Mouse (Mus musculus) embryonic stem cell, embryonic (primary cell): ENCODE data around the gene Retnlb.
"Not testable (repeated sequence)": the region's sequence is repeated elsewhere in the genome, so short reads cannot be mapped to it uniquely, and the experiment has no call there.

Experiments
- CTCF ChIA-PET, 4 experiments: fragments of 300-600 bp in 2 of 4; fragments of 350-600 bp in 2 of 4; sonication (Branson Sonifier 250); formaldehyde crosslinking; loops; one replicate each; lab custom pipeline; 2022; ENCODE audit warnings: inconsistent platforms in 2 of 4; lab: Charles Lee
- POLR2A ChIA-PET, 4 experiments: fragments of 300-600 bp in 2 of 4; fragments of 350-600 bp in 2 of 4; sonication (Branson Sonifier 250); formaldehyde crosslinking; loops; one replicate each; lab custom pipeline; 2022; ENCODE audit warnings: antibody characterized with exemption in 4 of 4, inconsistent platforms in 1 of 4; lab: Charles Lee

Gene Retnlb

GRCm38 (mm10) chr16:48816695-48817094 is at the start of gene Retnlb:
Gene Retnlb, plus strand, starts transcription at chr16:48816856.
- POLR2A ChIA-PET = no interaction called here
- CTCF ChIA-PET = no interaction called here

GRCm38 (mm10) chr16:48769183-48769582 is 47.5 kb upstream of the Retnlb start:
- CTCF ChIA-PET = no interaction called here
- POLR2A ChIA-PET = interaction anchor here in 1 of 4 experiments (0.7 kb wide), 1 partner anchor 85 kb away, joined by 5 read pairs; no protein-coding TSS in a partner anchor

- ChIA-PET CTCF (no interaction called here), POLR2A (no interaction called here)
Observed at GRCm38 (mm10) chr16:48771971-48772445, 44.6 kb upstream of the Retnlb start, which contains the start of gene Trat1. Gene Trat1, minus strand, starts transcription at chr16:48772021.

- ChIA-PET POLR2A (no interaction called here), CTCF (interaction anchor here in 3 of 4 experiments (0.5 to 1.1 kb wide), 9 partner anchors 9 to 102 kb away, joined by 3 to 4 read pairs (median 3); no protein-coding TSS in a partner anchor)
Observed at GRCm38 (mm10) chr16:48777254-48777653, 39.4 kb upstream of the Retnlb start.

- ChIA-PET CTCF (interaction anchor here in 3 of 4 experiments (0.6 to 1.3 kb wide), 2 partner anchors 9 to 1851 kb away, joined by 3 to 6 read pairs (median 4); no protein-coding TSS in a partner anchor), POLR2A (no interaction called here)
Observed at GRCm38 (mm10) chr16:48786258-48786657, 30.4 kb upstream of the Retnlb start.

- ChIA-PET POLR2A (interaction anchor here in 1 of 4 experiments (0.6 kb wide), 1 partner anchor 91 kb away, joined by 3 read pairs; no protein-coding TSS in a partner anchor), CTCF (no interaction called here)
Observed at GRCm38 (mm10) chr16:48788704-48789185, 27.9 kb upstream of the Retnlb start.

GRCm38 (mm10) chr16:48798285-48798684 is 18.4 kb upstream of the Retnlb start:
- ChIA-PET POLR2A (interaction anchor here in 1 of 4 experiments (0.6 kb wide), 1 partner anchor 195 kb away, joined by 7 read pairs; no protein-coding TSS in a partner anchor), CTCF (no interaction called here)

- POLR2A ChIA-PET = no interaction called here
- CTCF ChIA-PET = no interaction called here
Observed at GRCm38 (mm10) chr16:48799470-48799869, 17.2 kb upstream of the Retnlb start.

- ChIA-PET CTCF (no interaction called here), POLR2A (no interaction called here)
Observed at GRCm38 (mm10) chr16:48800906-48801305, 15.8 kb upstream of the Retnlb start.

- ChIA-PET CTCF (no interaction called here), POLR2A (no interaction called here)
Observed at GRCm38 (mm10) chr16:48805412-48805811, 11.2 kb upstream of the Retnlb start.

GRCm38 (mm10) chr16:48806521-48806920 is 10.1 kb upstream of the Retnlb start:
- CTCF ChIA-PET = no interaction called here
- POLR2A ChIA-PET = no interaction called here

- ChIA-PET CTCF (interaction anchor here in 1 of 4 experiments (0.7 kb wide), 1 partner anchor 111 kb away, joined by 7 read pairs; no protein-coding TSS in a partner anchor), POLR2A (interaction anchor here in 2 of 4 experiments (0.6 to 0.7 kb wide), 2 partner anchors 198 to 935 kb away, joined by 3 read pairs; no protein-coding TSS in a partner anchor)
Observed at GRCm38 (mm10) chr16:48809374-48809773, 7.3 kb upstream of the Retnlb start.

GRCm38 (mm10) chr16:48811881-48812436 is 4.7 kb upstream of the Retnlb start:
- POLR2A ChIA-PET = no interaction called here
- CTCF ChIA-PET = no interaction called here

GRCm38 (mm10) chr16:48818524-48818923 is 1.9 kb downstream of the Retnlb start:
- CTCF ChIA-PET = no interaction called here
- POLR2A ChIA-PET = no interaction called here

- ChIA-PET CTCF (no interaction called here), POLR2A (interaction anchor here in 1 of 4 experiments (1.1 kb wide), 1 partner anchor 167 kb away, joined by 6 read pairs; no protein-coding TSS in a partner anchor)
Observed at GRCm38 (mm10) chr16:48826474-48826873, 9.8 kb downstream of the Retnlb start.

GRCm38 (mm10) chr16:48827625-48828024 is 11.0 kb downstream of the Retnlb start:
- CTCF ChIA-PET = no interaction called here
- POLR2A ChIA-PET = no interaction called here

GRCm38 (mm10) chr16:48829060-48829459 is 12.4 kb downstream of the Retnlb start:
- POLR2A ChIA-PET = interaction anchor here in 1 of 4 experiments (1.0 kb wide), 1 partner anchor 165 kb away, joined by 3 read pairs; the partner anchor contains the start of genes Cip2a and Dzip3

GRCm38 (mm10) chr16:48832055-48832454 is 15.4 kb downstream of the Retnlb start:
- POLR2A ChIA-PET = no interaction called here
- CTCF ChIA-PET = no interaction called here

More at GRCm38 (mm10) chr16:48829060-48829459, 12.4 kb downstream of the Retnlb start:
- CTCF ChIA-PET = no interaction called here

- POLR2A ChIA-PET = interaction anchor here in 1 of 4 experiments (0.7 kb wide), 1 partner anchor 610 kb away, joined by 3 read pairs; no protein-coding TSS in a partner anchor
- CTCF ChIA-PET = not testable (repeated sequence)
Observed at GRCm38 (mm10) chr16:48833626-48834025, 17.0 kb downstream of the Retnlb start.

GRCm38 (mm10) chr16:48842266-48842665 is 25.6 kb downstream of the Retnlb start, which contains the start of gene Retnla:
Gene Retnla, plus strand, starts transcription at chr16:48842551.
- ChIA-PET CTCF (no interaction called here), POLR2A (no interaction called here)
